15 mouse cellular contexts compared by ENCODE assay signal in genomic region chr15:37026458-37026857, GRCm38 (mm10).
"Had no signal": no experiment of that assay in that cellular context is flagged by ENCODE, and none has a peak within 500 bp of the region (broad histone marks: within the 10 kb centered on the region; RNA-seq: fewer than 3 reads in every experiment).

No protein-coding gene starts in this region.

- H3K4me3 ChIP-seq: megakaryocyte, embryonic 14.5 days; midbrain, embryonic 10.5 days; midbrain, embryonic 12.5 days; neural tube, embryonic 12.5 days; stomach, embryonic 15.5 days had no signal

- H3K27me3 ChIP-seq: megakaryocyte, embryonic 14.5 days; midbrain, embryonic 12.5 days; neural tube, embryonic 12.5 days; stomach, embryonic 15.5 days had no signal

- H3K27ac ChIP-seq: midbrain, embryonic 10.5 days; midbrain, embryonic 12.5 days; neural tube, embryonic 12.5 days; stomach, embryonic 15.5 days; stomach, postnatal 0 days had no signal

- DNase-seq: lung, adult 18-20 months; lung, embryonic 14.5 days; lung, postnatal 10 days; lung, postnatal 4 days; midbrain, embryonic 14.5 days; right cerebral cortex, postnatal 14 days; thymus, adult 2 months; thymus, postnatal 25 days; thymus, postnatal 4 days had no signal

- H3K4me2 ChIP-seq: lung, embryonic 14.5 days; midbrain, embryonic 12.5 days; neural tube, embryonic 12.5 days; stomach, embryonic 15.5 days had no signal

- H3K9me3 ChIP-seq: megakaryocyte, embryonic 14.5 days; midbrain, embryonic 10.5 days; midbrain, embryonic 12.5 days; neural tube, embryonic 12.5 days; stomach, embryonic 15.5 days had no signal

- H3K9ac ChIP-seq: lung, embryonic 14.5 days; midbrain, embryonic 12.5 days; neural tube, embryonic 12.5 days; stomach, embryonic 15.5 days had no signal

- H3K4me1 ChIP-seq: midbrain, embryonic 12.5 days; neural tube, embryonic 12.5 days had no signal

- H3K36me3 ChIP-seq: midbrain, embryonic 10.5 days; midbrain, embryonic 12.5 days; neural tube, embryonic 12.5 days; stomach, embryonic 15.5 days had no signal
